Mouse (Mus musculus) megakaryocyte, adult 5-6 weeks (primary cell): ENCODE results near the gene Slc1a4. TPM values are rescaled to one million over a fixed set of nuclear protein-coding genes. Genes with fewer than 3 reads are reported as not detected.
A peak's percentile ranks its signal among the peaks of the same experiment; 100 is the strongest.

Source experiments
- ATAC-seq: 2 replicates; pipeline ENCODE4 v1.8.0; 2016; ENCODE audit warnings: mild to moderate bottlenecking, inconsistent platforms; ENCODE audit not compliant: poor library complexity, severe bottlenecking
- total RNA-seq, 2 experiments: library from RNA; stranded (forward) in 1 of 2; stranded (reverse) in 1 of 2; fragments of 153-499, 151-499 nt in 1 of 2; fragments of 221-1000, 200-1000 nt in 1 of 2; gene quantifications; 2 replicates each; pipeline versions ENCODE4 v1.2.3 to v1.2.4; 2015 to 2017

Slc1a4 gene
- total RNA-seq, 2 experiments from 2014 or later: 0.07 TPM; not detected in 1

GRCm38 (mm10) chr11:20326328-20326995 lies 6.1 kb downstream of the Slc1a4 start:
- ATAC-seq: no peak

GRCm38 (mm10) chr11:20325073-20325694 lies 7.3 kb downstream of the Slc1a4 start:
- ATAC-seq: no peak

GRCm38 (mm10) chr11:20324006-20324405 lies 8.5 kb downstream of the Slc1a4 start:
- no peak for ATAC-seq

GRCm38 (mm10) chr11:20322366-20322765 lies 10.1 kb downstream of the Slc1a4 start:
- no peak for ATAC-seq

GRCm38 (mm10) chr11:20320661-20321060 lies 11.9 kb downstream of the Slc1a4 start:
- no peak for ATAC-seq

- ATAC-seq: no peak
Observed at GRCm38 (mm10) chr11:20318659-20319454, 13.7 kb downstream of the Slc1a4 start.

- no peak for ATAC-seq
Observed at GRCm38 (mm10) chr11:20313576-20313975, 18.9 kb downstream of the Slc1a4 start.

- no peak for ATAC-seq
Observed at GRCm38 (mm10) chr11:20309044-20309443, 23.5 kb downstream of the Slc1a4 start.

- ATAC-seq: no peak
Observed at GRCm38 (mm10) chr11:20307409-20307808, 25.1 kb downstream of the Slc1a4 start.

GRCm38 (mm10) chr11:20305641-20306040 lies 26.9 kb downstream of the Slc1a4 start:
- no peak for ATAC-seq

- no peak for ATAC-seq
Observed at GRCm38 (mm10) chr11:20304341-20304740, 28.2 kb downstream of the Slc1a4 start.

GRCm38 (mm10) chr11:20301332-20301731 lies 31.2 kb downstream of the Slc1a4 start:
- peak; percentile 62 for ATAC-seq

GRCm38 (mm10) chr11:20300850-20301249 lies 31.7 kb downstream of the Slc1a4 start:
- no peak for ATAC-seq

- ATAC-seq: no peak
Observed at GRCm38 (mm10) chr11:20299900-20300299, 32.6 kb downstream of the Slc1a4 start.

- no peak for ATAC-seq
Observed at GRCm38 (mm10) chr11:20284463-20284862, 48.0 kb downstream of the Slc1a4 start.

GRCm38 (mm10) chr11:20282601-20283219 lies 49.8 kb downstream of the Slc1a4 start:
- no peak for ATAC-seq

- ATAC-seq: no peak
Observed at GRCm38 (mm10) chr11:20280982-20281381, 51.5 kb downstream of the Slc1a4 start.

- ATAC-seq: no peak
Observed at GRCm38 (mm10) chr11:20278702-20279101, 53.8 kb downstream of the Slc1a4 start.

- ATAC-seq: no peak
Observed at GRCm38 (mm10) chr11:20277106-20277505, 55.4 kb downstream of the Slc1a4 start.

- ATAC-seq: no peak
Observed at GRCm38 (mm10) chr11:20275974-20276373, 56.5 kb downstream of the Slc1a4 start.

GRCm38 (mm10) chr11:20269885-20270284 lies 62.6 kb downstream of the Slc1a4 start:
- ATAC-seq: no peak
